Mouse (Mus musculus) myocyte (in vitro differentiated cells): ENCODE measurements at regions not wholly inside any gene's neighbourhood (a gene's known extent, or its start where the extent isn't known, plus 50 kb on each side); places are given as distances from the start of the nearest gene placed in this dataset.

Experiments used
- E2F4 ChIP-seq: IDR thresholded peaks from one replicate; pipeline ENCODE4 v1.6.1; 2011; ENCODE audit warnings: mild to moderate bottlenecking, control low read depth, moderate library complexity; ENCODE audit not compliant: insufficient read depth
- MAX ChIP-seq: IDR thresholded peaks from one replicate; pipeline ENCODE4 v1.6.1; 2011; ENCODE audit warnings: low read depth, mild to moderate bottlenecking, control low read depth
- MYOG ChIP-seq, 3 experiments: IDR thresholded peaks; one replicate each; pipeline ENCODE4 v1.6.1; 2011; ENCODE audit warnings: control low read depth in 2 of 3, low read depth in 2 of 3, mild to moderate bottlenecking in 2 of 3; ENCODE audit not compliant: insufficient read length in 2 of 3, control insufficient read depth in 1 of 3, insufficient read depth in 1 of 3
- POLR2A ChIP-seq: IDR thresholded peaks from one replicate; pipeline ENCODE4 v1.6.1; 2011; ENCODE audit warnings: low read depth, mild to moderate bottlenecking, control low read depth, moderate library complexity; ENCODE audit not compliant: insufficient read length
- POLR2AphosphoS2 ChIP-seq: IDR thresholded peaks from one replicate; pipeline ENCODE4 v1.6.1; 2011; ENCODE audit warnings: low read depth, control low read depth; ENCODE audit not compliant: insufficient read length
- REST ChIP-seq: IDR thresholded peaks from one replicate; pipeline ENCODE4 v1.6.1; 2011; ENCODE audit warnings: mild to moderate bottlenecking, control low read depth, moderate library complexity; ENCODE audit not compliant: insufficient read depth, insufficient read length
- TCF12 ChIP-seq: IDR thresholded peaks from one replicate; pipeline ENCODE4 v1.6.1; 2011; ENCODE audit warnings: mild to moderate bottlenecking, control low read depth; ENCODE audit not compliant: poor library complexity, insufficient read depth, severe bottlenecking
- TCF3 ChIP-seq: IDR thresholded peaks from one replicate; pipeline ENCODE4 v1.6.1; 2011; ENCODE audit warnings: low read depth, control low read depth; ENCODE audit not compliant: insufficient read length
- USF1 ChIP-seq: IDR thresholded peaks from one replicate; pipeline ENCODE4 v1.6.1; 2011; ENCODE audit warnings: low read depth, mild to moderate bottlenecking, control low read depth, moderate library complexity

DNA sequence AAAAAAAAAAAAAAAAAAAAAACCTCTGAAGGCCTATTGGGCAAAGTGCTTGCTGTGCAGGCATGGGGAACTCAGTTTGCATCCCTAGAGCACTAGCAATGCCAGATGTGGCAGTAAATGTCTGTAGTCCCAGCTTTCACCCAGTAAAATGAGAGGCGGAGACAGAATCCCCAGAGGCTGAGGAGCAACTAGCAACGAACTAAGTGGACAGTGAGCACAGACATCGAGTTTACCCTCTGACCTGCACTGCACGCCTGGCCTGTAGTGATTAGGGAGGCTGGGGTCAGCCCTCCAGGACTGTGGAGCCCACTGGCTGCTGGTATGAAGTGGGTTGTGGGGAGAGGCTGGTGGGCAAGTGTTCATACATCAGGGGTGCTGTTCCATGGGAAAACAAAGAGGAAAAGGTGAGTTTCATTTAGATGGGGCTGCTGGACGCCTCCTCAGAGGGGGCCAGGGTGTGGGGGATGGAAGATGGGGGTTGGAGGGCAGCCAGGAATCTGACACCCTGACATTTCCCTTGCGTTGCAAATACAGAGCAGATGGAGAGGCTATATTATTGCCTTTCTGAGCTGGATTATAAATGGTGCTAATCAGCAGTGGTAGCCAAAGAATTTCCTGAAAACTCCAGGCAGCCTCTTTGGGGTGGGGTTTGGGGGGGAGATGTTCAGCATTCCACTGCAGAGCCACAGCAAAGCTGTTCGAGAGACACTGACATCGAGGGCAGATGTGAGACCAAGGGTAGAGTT, 109.0 kb downstream of the Nxnl2 start:
- TF ChIP-seq POLR2A (no peak), MYOG (IDR thresholded peaks at IDR 0.05; ENCODE audit: control insufficient read depth in 1 of 3, insufficient read depth in 1 of 3, insufficient read length in 2 of 3, low read depth in 2 of 3) (no peak), E2F4 (no peak), REST (no peak), USF1 (no peak), MAX (no peak), TCF12 (no peak), TCF3 (no peak), POLR2AphosphoS2 (no peak)
